Mouse (Mus musculus): Measurements from ENCODE around the gene Skiv2l. TPM values are rescaled to one million over a fixed set of nuclear protein-coding genes. Genes with fewer than 3 reads are reported as not detected.

Skiv2l gene
- total RNA-seq (2021), result 10 to 100 TPM; 70.8 to 76.4 TPM
- long read RNA-seq, experiment 1, transcript Skiv2l-201 (28 exons, 3,951 nt), result major isoform, 27 of 52 reads
- long read RNA-seq, experiment 1, partial matches to known transcripts, result 14 of 52 reads
- long read RNA-seq, experiment 1, other reads (novel, unspliced or antisense), result 11 of 52 reads
- long read RNA-seq, experiment 2, transcript Skiv2l-201 (28 exons, 3,951 nt), result major isoform, 24 of 55 reads
- long read RNA-seq, experiment 2, partial matches to known transcripts, result 17 of 55 reads
- long read RNA-seq, experiment 2, other reads (novel, unspliced or antisense), result 14 of 55 reads

- DNase-seq (ENCODE audit: low spot score in 2 of 2), result peak; percentile 96 to 98
Measured at GRCm38 (mm10) chr17:34849722-34850516, at the start of gene Skiv2l, which contains the start of gene Nelfe. Gene Skiv2l (minus strand): TSS chr17:34850210. Gene Nelfe (plus strand): TSS chr17:34850391.

DNA sequence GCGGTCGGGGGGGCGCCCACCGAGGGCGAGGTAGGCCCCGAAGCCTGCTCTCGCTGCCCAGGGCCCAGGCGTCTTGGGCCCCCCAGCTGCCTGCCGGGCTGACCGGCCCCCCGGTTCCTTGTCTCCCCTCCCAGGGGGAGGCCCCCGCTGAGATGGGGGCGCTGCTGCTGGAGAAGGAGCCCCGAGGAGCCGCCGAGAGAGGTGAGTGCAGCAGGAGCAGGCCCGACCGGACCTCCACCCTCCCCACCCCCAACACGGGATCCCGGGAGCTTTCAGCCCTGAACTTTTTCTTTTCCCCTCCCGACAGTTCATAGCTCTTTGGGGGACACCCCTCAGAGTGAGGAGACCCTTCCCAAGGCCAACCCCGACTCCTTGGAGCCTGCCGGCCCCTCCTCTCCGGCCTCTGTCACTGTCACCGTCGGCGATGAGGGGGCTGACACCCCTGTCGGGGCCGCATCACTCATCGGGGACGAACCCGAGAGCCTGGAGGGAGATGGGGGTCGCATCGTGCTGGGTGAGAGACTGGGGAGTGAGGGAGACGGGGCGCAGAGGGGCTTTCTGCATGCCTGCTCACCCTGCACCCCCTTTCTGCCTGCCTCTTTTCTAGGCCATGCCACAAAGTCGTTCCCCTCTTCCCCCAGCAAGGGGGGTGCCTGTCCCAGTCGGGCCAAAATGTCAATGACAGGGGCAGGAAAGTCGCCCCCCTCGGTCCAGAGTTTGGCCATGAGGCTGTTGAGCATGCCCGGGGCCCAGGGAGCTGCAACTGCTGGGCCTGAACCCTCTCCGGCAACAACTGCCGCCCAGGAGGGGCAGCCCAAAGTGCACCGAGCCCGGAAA, 49.3 kb upstream of the Skiv2l start:
- peak in 1 of 2 experiments; percentile 34 for DNase-seq (ENCODE audit: low spot score in 2 of 2)

GRCm38 (mm10) chr17:34898706-34899052, 48.7 kb upstream of the Skiv2l start:
- no peak for DNase-seq (ENCODE audit: low spot score in 2 of 2)

DNA sequence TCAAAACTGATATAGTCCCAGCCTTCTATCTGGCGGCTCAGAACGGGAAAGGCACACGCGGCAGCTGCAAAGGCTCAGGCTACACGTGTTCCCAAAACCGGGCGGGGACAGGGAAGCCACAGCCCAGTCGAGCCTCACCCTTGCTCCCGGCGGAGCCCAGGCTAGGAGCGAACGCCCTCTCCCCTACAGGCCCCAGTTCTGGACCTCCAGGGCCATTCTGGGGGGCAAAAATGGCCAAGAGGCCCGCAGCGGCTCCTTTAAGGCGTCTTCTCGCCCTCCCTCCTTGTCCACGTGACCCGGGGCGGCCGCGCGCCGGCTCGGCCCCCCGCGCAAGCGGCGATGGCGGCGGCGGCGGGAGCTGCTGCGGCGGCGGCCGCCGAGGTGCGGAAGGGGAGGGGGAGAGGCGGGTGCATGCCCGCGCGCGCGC, 48.2 kb upstream of the Skiv2l start, which contains the start of the genes C2 and Ehmt2:
Gene C2, minus strand, starts transcription at position 106 of the 427 bp plus-strand sequence.
Gene Ehmt2, plus strand, starts transcription at position 310 of the 427 bp plus-strand sequence.
- peak; percentile 73 to 84 for DNase-seq (ENCODE audit: low spot score in 2 of 2)

DNA sequence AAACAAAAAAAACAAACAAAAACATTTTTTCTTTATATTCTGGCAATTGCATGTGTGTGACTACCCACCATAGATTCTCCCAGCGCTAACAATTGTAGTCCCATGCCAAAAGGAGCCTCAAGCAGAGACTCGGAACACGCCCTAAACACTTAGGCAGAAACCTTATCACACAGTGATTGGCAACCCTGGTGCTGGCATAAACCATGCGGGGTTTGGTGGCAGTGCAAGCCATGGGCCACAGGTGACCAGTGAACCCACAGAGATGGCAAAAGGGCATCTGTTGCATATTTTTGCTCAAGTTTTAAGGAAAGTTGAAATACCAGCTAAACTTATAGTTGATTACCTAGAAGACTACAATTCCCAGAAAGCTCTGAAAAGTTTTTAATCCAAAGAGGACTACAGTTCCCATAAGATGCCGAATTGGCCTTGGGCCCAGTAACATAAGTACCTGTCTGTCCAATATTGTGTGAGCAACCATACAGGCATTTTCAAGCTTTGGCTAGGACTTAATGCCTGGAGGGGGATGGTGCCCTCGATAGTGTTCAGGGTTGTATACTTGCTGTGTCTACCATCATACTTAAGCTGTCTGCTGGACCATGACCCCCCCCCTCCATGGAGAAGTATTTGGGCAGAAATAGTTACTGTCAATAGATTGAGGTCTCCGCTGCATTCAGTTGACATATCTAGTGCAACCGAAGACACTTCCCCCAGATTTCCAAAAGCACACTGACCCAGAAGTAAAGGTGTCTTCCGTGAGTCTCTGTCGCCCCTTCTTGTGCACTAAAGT, 47.6 kb upstream of the Skiv2l start:
- peak in 1 of 2 experiments; percentile 17 for DNase-seq (ENCODE audit: low spot score in 2 of 2)

- no peak for DNase-seq (ENCODE audit: low spot score in 2 of 2)
Measured at GRCm38 (mm10) chr17:34896366-34896765, 46.4 kb upstream of the Skiv2l start.

GRCm38 (mm10) chr17:34895724-34896123, 45.7 kb upstream of the Skiv2l start:
- no peak for DNase-seq (ENCODE audit: low spot score in 2 of 2)

DNA sequence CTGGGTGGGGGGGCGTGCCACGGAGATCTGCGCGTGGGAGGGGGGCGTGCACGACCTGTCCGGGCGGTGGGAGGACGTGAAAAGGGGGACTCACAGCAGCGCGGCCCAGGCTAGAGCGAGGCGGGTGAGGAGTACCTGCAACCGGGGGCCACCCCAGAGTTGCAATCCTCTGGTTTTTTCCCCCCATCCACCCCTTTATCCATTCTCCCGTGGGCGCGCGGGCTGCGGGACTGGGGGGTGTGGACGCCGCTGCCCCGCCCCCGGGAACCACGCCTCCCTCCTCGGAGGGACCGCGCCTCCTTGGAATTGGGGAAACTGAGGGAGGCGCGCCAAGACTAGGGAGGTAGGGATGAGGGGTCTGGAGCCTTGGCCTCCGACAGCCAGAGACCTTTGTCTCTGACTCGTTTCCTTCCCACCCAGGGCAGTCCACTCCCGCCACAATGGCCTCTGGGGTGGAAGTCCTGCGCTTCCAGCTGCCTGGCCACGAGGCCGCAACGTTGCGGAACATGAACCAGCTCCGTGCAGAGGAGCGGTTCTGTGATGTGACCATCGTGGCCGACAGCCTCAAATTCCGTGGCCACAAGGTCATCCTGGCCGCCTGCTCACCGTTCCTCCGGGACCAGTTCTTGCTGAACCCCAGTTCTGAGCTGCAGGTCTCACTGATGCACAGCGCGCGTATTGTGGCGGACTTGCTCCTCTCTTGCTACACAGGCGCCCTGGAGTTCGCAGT, 45.0 kb upstream of the Skiv2l start:
- DNase-seq (ENCODE audit: low spot score in 2 of 2), result no peak

DNA sequence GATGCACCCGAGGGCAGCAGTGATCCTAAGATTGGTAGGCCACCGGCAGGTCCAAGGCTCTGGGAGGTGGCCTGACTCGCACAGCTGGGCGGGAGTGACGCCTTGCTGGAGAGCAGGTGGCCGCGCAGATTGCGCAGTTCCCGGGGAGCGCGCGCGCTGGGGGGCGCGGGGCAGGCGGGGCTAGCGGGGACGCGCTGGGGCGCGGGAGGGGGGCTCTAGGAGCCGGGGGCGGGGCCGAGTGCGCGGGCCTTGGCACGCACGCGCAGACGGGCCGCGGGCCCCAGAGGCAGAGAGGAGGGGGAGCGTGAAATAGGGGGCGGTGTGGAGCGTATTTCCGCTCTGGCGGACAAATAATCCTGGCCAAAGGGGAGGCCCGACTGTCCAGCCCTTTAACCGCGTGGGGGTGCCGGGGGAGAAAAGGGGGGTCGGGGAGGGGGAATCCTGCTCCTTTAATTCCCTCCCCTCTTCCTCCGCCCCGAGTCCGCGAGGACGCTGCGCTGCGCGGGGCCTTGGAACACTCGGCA, 44.1 kb upstream of the Skiv2l start:
- peak; percentile 92 to 96 for DNase-seq (ENCODE audit: low spot score in 2 of 2)

DNA sequence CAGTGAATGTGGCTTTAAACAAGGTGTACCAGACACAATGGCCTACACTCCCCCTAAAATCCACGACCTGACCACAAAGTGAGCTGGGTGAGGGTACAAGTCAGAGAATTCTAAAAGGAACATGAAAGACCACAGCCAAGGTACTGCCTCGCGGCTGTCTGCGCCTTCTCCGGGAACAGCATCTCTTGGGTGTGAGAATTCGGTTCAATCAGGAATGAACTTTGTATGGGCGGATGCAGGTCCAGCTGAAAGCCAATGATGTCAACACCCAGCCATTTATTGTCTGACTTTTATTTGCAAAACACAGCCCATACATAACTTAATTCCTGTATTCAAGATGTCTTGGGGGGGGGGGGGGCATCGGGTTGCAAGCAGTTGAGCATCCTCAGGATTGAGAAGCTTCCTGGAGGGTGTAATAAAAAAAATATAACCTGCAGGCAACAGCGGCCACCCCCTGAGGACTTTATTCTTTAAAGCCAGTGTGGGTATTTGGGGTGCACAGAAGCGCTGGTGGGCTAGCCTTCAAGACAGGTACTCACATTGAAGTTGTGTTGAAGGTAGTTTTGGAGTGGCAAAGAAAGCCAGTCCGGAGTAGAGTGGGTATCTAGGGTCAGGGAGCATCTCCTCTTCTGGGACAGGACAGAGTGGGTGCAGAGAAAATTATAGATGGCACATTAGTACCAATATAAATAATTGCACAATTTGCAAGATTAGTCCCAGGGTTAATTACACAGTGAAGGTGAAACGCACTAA, 43.2 kb upstream of the Skiv2l start:
- DNase-seq (ENCODE audit: low spot score in 2 of 2), result no peak

- DNase-seq (ENCODE audit: low spot score in 2 of 2), result no peak
Measured at GRCm38 (mm10) chr17:34891377-34891776, 41.4 kb upstream of the Skiv2l start.

- DNase-seq (ENCODE audit: low spot score in 2 of 2), result no peak
Measured at GRCm38 (mm10) chr17:34890074-34890743, 40.2 kb upstream of the Skiv2l start.

DNA sequence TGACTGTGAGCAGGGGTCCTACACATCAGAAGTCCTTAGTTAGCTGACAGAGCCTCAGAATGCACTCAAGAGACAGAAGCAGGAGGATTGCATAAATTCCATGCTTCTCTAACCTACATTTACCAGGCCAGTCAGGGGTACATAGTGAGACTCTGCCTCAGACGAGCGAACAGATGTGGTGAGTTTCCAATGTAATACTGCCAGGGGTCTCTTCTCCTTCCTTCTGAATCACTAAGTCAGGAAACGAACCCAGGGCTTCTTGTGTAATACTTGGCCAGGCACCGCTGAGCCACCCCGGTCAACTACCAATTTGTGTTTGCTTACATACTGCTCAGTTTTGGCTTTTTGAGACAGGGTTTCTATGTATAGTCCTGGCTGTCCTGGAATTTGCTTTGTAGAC, 37.9 kb upstream of the Skiv2l start:
- no peak for DNase-seq (ENCODE audit: low spot score in 2 of 2)

DNA sequence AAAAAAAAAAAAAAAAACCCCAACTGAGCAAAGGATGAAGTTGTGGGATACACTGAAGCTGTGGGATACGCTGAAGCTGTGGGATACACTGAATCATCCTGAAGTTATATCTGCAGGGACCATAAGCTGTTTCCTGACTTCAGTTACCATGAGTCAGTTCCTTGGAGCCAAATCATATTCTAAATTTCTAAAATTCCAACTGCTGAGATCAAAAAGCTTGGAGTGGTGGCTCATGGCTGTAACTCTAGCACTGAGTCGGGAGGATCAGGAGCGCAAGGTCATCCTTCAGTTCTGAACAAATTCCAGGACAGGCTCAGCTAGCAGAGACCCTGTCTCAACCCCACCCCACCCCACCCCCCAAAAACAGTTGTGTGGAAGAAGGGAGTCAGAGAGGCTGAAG, 35.6 kb upstream of the Skiv2l start:
- no peak for DNase-seq (ENCODE audit: low spot score in 2 of 2)

DNA sequence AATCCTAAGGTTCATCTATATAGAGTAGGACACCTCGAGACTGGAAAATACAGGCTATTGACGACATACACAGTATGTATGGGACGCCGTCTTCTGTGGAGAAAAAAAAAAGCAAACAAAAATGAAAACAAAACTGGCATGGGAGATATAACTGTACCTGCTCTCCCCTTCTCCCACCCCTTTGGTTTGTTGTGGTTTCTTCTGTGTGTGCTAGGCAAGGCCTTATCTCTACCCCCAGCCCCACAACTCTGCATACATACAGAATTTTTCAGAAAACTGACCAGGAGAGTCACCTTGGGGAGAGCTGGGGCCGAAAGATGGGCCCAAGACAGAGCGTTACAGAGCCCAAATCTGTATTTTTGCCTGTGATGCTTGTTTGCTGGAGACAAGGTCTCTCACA, 34.7 kb upstream of the Skiv2l start:
- no peak for DNase-seq (ENCODE audit: low spot score in 2 of 2)

- no peak for DNase-seq (ENCODE audit: low spot score in 2 of 2)
Measured at GRCm38 (mm10) chr17:34883332-34883731, 33.3 kb upstream of the Skiv2l start.

DNA sequence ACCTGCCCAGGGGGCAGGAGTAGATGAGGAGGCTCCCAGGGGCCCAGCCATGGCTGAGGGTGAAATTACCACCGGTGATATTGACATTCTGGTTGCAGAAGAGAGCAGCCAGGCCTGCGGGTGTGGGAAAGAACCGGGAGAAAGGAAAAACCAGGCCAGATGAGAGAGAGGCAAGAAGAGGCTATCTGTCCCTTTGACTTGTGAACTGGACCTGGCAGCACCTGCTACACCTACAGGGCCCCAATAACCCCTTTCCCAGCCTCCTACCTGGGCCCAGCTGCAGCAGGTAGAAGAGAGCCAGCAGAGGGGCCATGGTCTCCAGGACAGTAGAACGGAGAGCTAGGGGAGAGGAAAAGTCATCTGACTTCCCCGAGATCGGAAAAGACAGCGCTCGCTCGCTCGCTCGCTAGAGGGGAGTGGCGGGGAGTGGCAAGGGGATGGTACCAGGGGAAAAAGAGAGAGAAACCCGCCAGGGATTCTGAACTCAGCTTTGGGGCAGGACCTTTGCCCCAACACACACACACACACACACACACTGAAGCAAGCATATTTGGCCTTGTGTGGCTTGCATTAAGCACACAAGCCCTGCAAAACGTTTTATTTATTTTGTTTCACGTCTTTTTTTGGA, 31.8 kb upstream of the Skiv2l start, which contains the start of gene Gm20547:
Gene Gm20547, minus strand, starts transcription at position 360 of the 628 bp plus-strand sequence.
- no peak for DNase-seq (ENCODE audit: low spot score in 2 of 2)

DNA sequence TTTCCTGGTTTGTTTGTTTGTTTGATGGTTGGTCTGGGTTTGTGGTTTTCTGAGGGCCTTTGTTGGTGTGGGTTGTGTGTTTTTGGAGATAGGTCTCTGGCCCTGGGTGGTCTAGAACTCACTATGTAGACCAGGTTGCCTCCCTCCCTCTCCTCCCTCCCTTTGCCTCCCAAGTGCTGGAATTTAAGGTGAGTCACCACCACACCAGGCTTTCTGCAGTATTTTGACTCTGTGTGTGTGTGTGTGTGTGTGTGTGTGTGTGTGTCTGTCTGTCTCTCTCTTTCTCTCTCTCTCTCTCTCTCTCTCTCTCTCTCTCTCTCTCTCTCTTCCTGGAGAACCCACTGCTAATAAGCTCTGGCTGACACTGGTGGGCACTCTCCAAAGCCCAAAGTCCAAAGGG, 31.2 kb upstream of the Skiv2l start:
- no peak for DNase-seq (ENCODE audit: low spot score in 2 of 2)

Data from layer of hippocampus, postnatal 14 days (tissue).